Mouse (Mus musculus) adrenal gland (tissue): ENCODE results near the gene Ddc.

ENCODE experiments used
- intact Hi-C: fragments of 180-260 bp; cut with DNase I; formaldehyde crosslinking; loops from one replicate; pipeline ENCODE4 v1.15.1; 2025
- long read RNA-seq, 2 experiments: library from polyadenylated mRNA; unstranded; transcript quantifications; one replicate each; pipeline ENCODE4 v2.0.0; 2020; ENCODE audit warnings: borderline replicate concordance in 1 of 2; ENCODE audit not compliant: insufficient replicate concordance in 1 of 2

Ddc gene
- long read RNA-seq, experiment 1, partial matches to known transcripts: 5 of 13 reads
- long read RNA-seq, experiment 1, other reads (novel, unspliced or antisense): 4 of 13 reads
- long read RNA-seq, experiment 2, transcript Ddc-202 (15 exons, 1,954 nt): major isoform, 7 of 20 reads
- long read RNA-seq, experiment 2, partial matches to known transcripts: 6 of 20 reads
- long read RNA-seq, experiment 2, other reads (novel, unspliced or antisense): 7 of 20 reads

DNA sequence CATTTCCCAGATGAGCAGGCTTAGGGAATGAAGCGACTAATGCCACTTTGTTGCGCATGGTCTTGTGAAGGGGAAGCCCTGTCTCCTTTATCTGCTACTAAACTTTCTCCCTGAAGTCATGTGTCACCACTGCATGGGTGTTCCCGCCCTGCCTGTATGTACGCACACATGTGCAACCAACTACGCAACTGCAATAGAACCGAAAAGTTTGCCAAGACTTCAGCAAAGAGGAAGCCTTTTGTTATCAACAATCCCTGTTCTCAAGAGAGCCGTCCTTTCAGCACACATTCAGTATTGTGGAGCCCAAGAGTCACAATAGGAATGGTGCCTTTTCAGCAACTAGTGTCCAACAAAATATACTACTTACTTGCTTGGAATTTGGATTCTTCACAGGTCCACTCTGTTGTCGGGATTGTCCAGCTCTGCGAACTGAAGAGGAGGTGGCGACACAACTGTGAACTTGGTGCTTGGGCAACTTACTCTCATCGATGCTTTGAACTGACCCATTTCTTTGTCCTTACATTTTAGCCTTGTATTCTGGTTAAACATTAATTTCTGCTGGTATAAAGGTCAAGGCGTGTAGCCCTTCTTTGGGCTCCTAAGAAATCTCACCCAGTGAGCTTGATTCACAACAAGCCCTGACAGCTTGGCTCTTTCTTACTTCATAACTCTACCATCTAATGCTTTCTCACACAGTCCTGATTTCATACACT is at the start of gene Ddc:
TSS of gene Ddc (minus strand) at position 500 of the 713 bp plus-strand sequence.
- intact Hi-C loops: no loop called here

- intact Hi-C loops: no loop called here
Measured at GRCm38 (mm10) chr11:11945766-11946165, 47.8 kb upstream of the Ddc start.

- intact Hi-C loops: no loop called here
Measured at GRCm38 (mm10) chr11:11944814-11945213, 46.9 kb upstream of the Ddc start.

DNA sequence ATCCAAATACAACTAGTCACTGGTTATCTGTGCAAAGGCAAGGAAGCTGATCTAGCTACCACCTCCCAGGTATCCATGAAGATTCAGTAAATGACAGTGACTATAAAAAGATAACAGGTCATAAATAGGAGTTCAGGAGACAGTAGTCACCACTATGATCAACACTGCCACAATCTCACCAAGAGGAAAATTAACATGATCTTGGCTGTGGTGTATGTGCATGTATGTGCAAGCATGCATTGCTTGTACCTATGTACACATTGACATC is 46.1 kb upstream of the Ddc start:
- intact Hi-C loops: no loop called here

DNA sequence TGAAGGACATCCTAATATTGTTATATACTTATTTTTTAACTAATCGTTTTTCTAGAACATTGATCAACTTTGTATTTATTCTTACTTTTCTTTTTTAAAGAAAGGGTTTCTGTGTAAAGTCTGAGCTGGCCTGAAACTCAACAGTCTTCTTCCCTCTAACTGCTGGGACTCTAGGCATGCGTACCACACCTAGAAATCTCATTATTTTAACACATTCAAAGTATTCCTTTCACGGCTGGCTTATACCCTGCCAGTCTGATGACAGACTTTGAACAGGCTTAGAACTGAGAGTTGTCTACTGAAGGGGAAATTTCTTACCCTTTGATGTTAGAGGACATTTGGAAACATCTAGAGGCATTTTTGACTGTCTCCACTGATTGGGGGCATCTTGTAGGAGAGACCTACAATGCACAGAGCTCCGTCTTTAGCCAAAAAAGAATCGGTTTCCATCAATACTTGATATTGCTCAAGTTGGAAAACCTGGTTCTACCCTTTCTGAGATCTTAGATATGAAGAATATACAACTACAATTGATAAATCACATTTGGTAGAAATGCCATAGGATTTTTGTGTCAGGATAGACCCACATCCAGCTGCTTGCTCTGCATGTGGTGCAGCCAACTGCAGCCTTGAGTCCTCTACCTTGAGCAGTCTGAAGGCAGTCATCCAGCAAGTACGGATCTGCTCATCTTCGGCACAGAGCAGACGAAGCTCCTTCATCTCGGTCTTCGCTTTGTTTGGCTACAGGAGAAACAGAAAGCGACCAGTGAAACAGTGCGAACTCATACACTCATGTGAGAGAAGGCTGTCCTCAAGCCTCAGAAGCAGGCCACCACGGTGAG is 45.5 kb upstream of the Ddc start:
- intact Hi-C loops: no loop called here

DNA sequence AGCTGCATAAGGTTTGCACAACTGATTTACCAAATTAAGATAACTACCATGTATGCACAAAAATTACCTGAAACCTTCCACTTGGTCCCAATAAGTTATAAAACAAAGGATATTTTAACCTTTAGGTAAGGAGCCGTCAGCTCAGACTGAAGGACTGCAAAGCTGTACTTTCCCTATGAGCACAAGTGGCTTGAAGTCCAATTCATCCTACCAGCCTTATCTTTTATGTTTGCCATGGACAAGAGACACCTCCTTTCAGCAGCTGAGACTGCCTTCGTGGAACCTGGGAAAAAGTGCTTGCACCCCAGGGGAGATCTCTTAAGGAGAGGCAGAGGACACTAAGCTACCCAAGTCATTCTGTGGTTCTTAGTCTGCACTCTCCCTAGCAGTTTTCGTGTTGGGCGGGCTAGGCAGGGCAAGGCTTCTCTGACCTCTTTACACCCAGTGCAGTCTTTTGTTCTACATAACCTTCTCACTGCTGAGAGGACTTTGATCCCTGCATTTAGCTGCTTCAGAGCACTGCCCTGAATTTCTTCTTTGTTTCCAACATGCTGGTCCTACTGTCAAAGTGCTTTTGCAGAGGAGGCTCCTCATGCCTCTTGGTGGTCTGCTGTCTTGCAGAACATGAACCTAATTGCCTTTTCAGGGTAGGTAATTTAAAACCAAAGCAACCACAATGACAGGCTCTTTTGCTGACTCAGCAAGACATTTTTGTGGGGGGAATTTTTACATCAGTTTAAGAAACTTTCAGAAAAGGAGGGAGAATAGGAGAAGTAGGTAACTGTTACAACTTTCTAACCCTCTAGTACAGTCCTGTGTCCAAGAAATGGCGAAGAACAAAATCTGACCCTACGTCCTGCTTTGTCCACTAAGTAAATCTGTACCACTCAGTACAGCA is 44.6 kb upstream of the Ddc start:
- intact Hi-C loops: no loop called here

DNA sequence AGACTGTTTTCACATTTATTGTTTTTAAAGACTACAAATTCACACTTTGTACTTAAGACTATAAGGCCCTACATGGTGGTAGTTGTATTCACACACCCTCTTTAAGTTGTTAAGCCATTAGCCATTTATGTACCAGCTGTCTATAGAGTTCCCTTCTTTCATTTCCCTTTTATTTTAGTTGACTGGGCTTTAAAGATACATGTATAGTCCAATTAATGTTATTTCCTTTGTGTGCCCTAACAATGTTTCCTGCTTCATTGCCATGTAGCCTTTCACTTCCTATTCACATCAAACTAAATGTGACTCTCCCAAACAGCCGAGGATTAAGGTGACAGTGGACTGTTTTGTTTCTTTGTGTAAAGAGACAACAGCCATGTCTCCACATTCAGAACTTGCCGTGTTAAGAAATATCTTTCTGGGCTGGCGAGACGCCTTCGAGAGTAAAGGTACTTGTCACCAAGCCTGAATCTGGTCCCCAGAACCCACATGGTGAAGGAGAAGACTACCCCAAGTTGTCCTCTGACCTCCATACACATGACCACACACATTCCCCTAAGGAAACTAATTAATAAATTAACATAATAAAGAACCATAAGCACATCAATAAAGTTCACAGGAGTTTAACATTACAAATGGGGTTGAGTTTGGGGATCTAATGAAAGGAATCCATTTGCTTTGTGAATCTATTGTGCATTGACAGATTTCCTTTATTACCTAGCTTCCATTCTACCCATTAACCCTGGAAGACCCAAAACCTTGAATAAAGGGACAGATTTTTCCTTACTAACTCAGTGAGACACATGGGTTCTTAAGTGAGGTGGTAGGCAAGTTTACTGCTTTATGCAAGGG is 43.1 kb upstream of the Ddc start:
- intact Hi-C loops: no loop called here

DNA sequence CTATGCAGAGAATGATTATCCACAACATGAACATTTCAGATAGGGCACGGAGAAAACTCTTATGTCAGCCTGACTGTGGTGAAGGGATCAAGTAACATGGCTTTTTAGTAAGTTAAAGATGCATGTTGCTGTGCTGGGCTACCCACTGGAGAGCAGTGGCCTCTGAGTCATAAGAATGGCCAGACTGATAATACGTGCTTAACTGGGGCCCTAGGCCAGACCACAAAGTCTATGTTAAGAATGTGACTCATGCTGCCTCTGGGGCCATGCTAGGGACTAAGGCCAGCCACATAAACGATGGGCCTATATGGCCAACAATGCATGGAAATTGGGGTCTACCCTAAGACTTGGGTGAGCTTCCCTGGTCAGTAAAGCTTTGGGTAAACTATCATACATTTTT is 41.7 kb upstream of the Ddc start:
- intact Hi-C loops: no loop called here

DNA sequence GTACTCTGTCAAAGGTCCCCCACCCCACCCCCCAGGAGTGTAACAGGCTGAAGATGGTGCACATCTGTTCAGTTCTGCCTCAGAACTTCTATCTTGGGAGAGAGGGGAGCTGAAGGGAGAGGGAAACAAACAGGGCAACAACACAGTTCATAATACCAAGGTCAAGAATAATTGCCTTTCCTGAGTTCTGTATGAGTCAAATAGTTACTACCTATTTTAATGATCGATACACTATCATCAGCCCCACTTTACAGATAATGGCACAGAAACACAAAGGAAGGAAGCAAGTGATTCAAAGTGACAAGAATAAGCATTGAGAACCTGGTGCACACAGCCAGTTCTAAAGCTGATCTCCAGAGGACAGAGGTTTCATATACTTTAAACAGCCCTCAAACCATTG is 40.6 kb upstream of the Ddc start:
- intact Hi-C loops: no loop called here

- intact Hi-C loops: no loop called here
Measured at GRCm38 (mm10) chr11:11937340-11938030, 39.5 kb upstream of the Ddc start.

GRCm38 (mm10) chr11:11934808-11935207 is 36.9 kb upstream of the Ddc start:
- intact Hi-C loops: no loop called here

- intact Hi-C loops: no loop called here
Measured at GRCm38 (mm10) chr11:11932102-11932789, 34.3 kb upstream of the Ddc start.

GRCm38 (mm10) chr11:11931688-11932087 is 33.7 kb upstream of the Ddc start:
- intact Hi-C loops: no loop called here

DNA sequence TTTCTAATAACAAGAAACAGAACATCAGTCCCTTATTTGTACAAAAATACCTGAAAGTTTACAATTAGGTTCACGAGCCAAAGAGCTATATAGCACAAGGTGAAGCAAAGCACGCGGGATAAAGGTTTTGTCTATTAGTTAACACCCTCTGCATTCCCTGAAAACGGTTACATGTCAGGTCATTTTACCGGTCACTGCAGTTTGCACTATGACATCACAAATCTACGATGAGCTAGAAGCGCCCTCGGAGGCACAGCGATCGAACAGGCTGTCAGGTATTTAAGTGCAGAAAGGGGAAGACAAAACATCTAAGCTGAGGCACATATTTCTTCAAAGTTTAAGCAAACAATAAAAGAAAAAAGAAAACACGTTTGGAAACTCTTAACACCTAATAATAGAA is 32.6 kb upstream of the Ddc start:
- intact Hi-C loops: no loop called here

- intact Hi-C loops: no loop called here
Measured at GRCm38 (mm10) chr11:11929059-11929458, 31.1 kb upstream of the Ddc start.

DNA sequence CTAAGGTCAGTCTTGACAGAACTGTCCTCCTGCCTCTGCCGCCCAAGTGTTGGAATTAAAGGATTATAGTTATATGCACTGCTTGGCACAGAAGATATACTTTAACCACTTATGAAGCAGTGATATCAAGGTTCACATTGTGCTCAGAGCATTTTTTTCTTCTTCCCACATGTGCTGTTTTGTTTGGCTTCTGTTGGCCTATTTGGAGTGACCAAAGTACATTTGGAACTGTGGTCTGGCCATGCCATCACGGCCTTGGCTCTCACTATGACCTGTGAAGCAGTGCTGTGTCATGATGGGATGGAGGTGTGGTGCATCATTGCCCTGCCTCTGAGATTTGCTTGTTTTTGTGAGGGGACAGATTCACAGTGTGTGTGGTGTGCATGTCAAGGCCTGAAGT is 30.6 kb upstream of the Ddc start:
- intact Hi-C loops: no loop called here

- intact Hi-C loops: no loop called here
Measured at GRCm38 (mm10) chr11:11923900-11924299, 26.0 kb upstream of the Ddc start.

DNA sequence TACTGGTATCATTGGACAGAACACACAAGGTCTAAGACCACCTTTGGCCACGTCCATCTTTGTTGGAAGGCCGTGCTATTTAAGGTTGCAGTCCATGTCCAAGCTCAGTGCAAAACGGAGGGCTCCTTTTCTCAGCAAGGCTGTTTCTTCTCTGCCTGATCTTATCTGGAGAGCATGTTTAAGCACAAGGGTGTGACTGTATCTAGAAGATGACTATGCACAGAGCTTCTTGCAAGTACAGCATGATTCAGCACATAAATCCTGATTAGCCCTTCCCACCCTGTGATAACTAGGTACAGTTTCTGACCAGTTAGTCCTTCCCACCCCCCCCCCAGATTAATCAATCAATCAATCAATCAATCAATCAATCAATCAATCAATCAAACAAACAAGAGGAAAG is 25.4 kb upstream of the Ddc start:
- intact Hi-C loops: no loop called here

DNA sequence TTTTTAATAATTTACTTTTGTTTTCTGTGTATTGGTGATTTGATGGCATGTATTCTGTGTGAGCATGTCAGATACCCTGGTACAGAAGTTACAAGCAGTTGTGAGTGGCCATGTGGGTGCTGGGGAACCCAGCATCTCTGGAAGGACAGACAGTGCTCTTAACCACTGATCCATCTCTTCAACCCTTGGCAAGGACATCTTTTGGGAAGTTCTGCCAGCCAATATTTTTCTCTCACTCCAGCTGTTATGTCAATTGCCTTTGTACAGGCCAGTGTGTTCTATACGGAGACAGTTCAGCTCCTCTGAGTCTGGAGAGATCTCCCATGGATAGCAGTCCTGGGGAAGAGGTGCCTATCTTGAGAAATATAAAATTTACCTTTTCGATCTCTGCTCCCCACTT is 24.2 kb upstream of the Ddc start:
- intact Hi-C loops: no loop called here
